Mouse (Mus musculus) testis, adult 2 months (tissue): Measurements from ENCODE around the gene Cux2. TPM values are rescaled to one million over a fixed set of nuclear protein-coding genes. Genes with fewer than 3 reads are reported as not detected.

Experiments
- H3K27ac ChIP-seq: fragments of 200-500 bp; 2 replicates; pipeline ENCODE4 v1.5.1; 2012; ENCODE audit warnings: low read depth, low read length; ENCODE audit not compliant: control insufficient read depth, insufficient read depth
- H3K27me3 ChIP-seq: fragments of 200-500 bp; 2 replicates; pipeline ENCODE4 v1.6.1; 2012; ENCODE audit warnings: mild to moderate bottlenecking, low read length, moderate library complexity; ENCODE audit not compliant: control insufficient read depth, insufficient read depth
- H3K36me3 ChIP-seq: fragments of 200-500 bp; 2 replicates; pipeline ENCODE4 v1.6.1; 2012; ENCODE audit warnings: mild to moderate bottlenecking, low read length; ENCODE audit not compliant: control insufficient read depth, insufficient read depth
- H3K4me1 ChIP-seq: fragments of 200-500 bp; 2 replicates; pipeline ENCODE4 v1.6.1; 2012; ENCODE audit warnings: low read length; ENCODE audit not compliant: control insufficient read depth, insufficient read depth
- H3K4me3 ChIP-seq: fragments of 200-500 bp; 2 replicates; pipeline ENCODE4 v1.5.1; 2012; ENCODE audit warnings: low read depth, mild to moderate bottlenecking, low read length, moderate library complexity, mixed read lengths; ENCODE audit not compliant: control insufficient read depth
- CTCF ChIP-seq: fragments of 200-500 bp; IDR thresholded peaks from 2 replicates; pipeline ENCODE4 v1.5.1; 2012; ENCODE audit warnings: low read depth, mild to moderate bottlenecking, inconsistent platforms, low read length, moderate library complexity; ENCODE audit not compliant: control insufficient read depth, insufficient read depth, insufficient replicate concordance
- POLR2A ChIP-seq: fragments of 200-500 bp; IDR thresholded peaks from 2 replicates; pipeline ENCODE4 v1.6.1; 2012; ENCODE audit warnings: low read depth, mild to moderate bottlenecking, inconsistent platforms, low read length, moderate library complexity; ENCODE audit not compliant: control insufficient read depth
- polyA plus RNA-seq: library from polyadenylated mRNA; depleted of rRNA; stranded (reverse); fragments of >200 nt; gene quantifications from 2 replicates; pipeline ENCODE4 v1.2.3, GENCODE M21; 2012

The Cux2 gene
- polyA plus RNA-seq, 1 experiment, result 7.5 TPM

DNA sequence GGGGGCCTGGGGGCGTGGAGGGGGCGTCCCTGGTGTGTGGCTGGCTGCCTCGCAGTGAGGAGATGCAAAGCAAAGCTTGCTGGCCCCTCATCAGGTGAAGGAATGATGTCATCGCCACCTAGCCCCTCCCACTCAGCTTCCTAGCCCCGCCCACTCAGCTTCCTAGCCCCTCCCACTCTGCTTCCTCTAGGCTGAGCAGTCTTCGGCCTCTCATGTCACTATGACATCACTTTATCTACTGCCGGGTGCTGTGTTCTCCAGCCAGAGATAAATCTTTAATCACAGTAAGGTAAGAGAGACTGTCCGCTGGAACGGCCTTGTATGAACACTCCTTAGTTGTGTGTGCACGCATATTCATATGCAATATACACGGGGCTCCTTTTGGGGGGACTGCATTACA is 19.3 kb downstream of the Cux2 start:
- H3K27ac ChIP-seq, result no peak overlapping the region
- no peak for TF ChIP-seq POLR2A
- no peak for TF ChIP-seq CTCF
- H3K4me1 ChIP-seq, result peaks cover 18% of the 10 kb centered on the region
- H3K36me3 ChIP-seq, result no peaks in the 10 kb centered on the region
- H3K27me3 ChIP-seq, result no peaks in the 10 kb centered on the region
- H3K4me3 ChIP-seq, result no peak overlapping the region

DNA sequence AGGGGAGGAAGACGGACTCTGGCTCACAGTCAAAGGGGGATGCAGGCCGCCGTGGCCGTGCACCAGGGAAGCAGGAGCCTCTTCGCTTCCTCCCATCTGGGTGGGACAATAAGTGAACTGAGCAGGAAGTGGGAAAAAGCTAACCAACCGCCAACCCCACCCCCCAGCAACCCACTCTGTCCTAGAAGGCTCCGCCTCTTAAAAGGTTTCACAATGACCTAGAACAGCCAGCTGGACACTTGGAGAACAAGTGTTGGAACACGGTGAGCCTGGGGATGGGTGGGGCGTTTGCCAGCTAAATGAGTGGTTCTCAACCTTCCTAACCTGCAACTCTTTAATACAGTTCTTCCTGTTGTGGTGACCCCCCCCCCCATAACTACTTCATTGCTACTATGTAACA is 23.1 kb downstream of the Cux2 start:
- no peak overlapping the region for H3K27ac ChIP-seq
- TF ChIP-seq CTCF (no peak), POLR2A (no peak)
- no peaks in the 10 kb centered on the region for H3K36me3 ChIP-seq
- H3K4me3 ChIP-seq, result peak overlapping the region; percentile 19; the same call in 1 of the 2 replicates
- H3K27me3 ChIP-seq, result no peaks in the 10 kb centered on the region
- H3K4me1 ChIP-seq, result peaks cover 22% of the 10 kb centered on the region

- Histone ChIP-seq H3K27ac (no peak overlapping the region), H3K36me3 (no peaks in the 10 kb centered on the region), H3K4me3 (no peak overlapping the region; the same call in 1 of the 2 replicates), H3K27me3 (no peaks in the 10 kb centered on the region), H3K4me1 (peaks cover 22% of the 10 kb centered on the region)
- TF ChIP-seq POLR2A (no peak), CTCF (no peak)
These were observed 23.6 kb downstream of the Cux2 start for GRCm38 (mm10) chr5:122026284-122026683.

- peak overlapping the region; percentile 94 for H3K27ac ChIP-seq
- TF ChIP-seq POLR2A (0 out of 2 replicates have a peak, but pooled peaks have one; percentile 11), CTCF (no peak)
- H3K4me1 ChIP-seq, result peaks cover 19% of the 10 kb centered on the region
- H3K27me3 ChIP-seq, result no peaks in the 10 kb centered on the region
- H3K36me3 ChIP-seq, result no peaks in the 10 kb centered on the region
- peak overlapping the region; percentile 88 for H3K4me3 ChIP-seq
These were observed 24.8 kb downstream of the Cux2 start for GRCm38 (mm10) chr5:122025117-122025516.

- H3K4me3 ChIP-seq, result no peak overlapping the region
- TF ChIP-seq POLR2A, result no peak
- no peak for TF ChIP-seq CTCF
- H3K27ac ChIP-seq, result no peak overlapping the region
- no peaks in the 10 kb centered on the region for H3K27me3 ChIP-seq
- peaks cover under 1% of the 10 kb centered on the region; the same call in 1 of the 2 replicates for H3K4me1 ChIP-seq
- no peaks in the 10 kb centered on the region for H3K36me3 ChIP-seq
These were observed 30.6 kb downstream of the Cux2 start for GRCm38 (mm10) chr5:122019288-122019687.

DNA sequence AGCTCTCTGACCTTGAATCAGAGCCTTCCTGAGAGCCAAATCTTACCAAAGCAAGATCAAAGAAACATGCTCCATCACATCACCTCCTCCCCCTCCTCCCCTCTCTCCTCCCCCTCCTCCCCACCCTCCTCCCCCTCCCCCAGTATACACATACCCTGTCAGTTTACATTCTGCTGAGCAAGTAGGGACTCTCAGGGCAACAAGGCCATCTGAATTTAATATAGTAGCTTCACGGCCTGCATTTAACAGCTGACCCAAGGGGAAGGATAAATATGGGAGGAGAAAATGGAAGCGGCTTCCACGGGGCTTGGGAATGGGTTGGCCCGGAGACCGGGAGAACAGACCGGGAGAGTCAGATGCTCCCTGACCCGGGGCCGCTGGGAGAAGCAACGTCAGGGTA is 32.1 kb downstream of the Cux2 start:
- Histone ChIP-seq H3K4me3 (no peak overlapping the region), H3K4me1 (no peaks in the 10 kb centered on the region), H3K36me3 (no peaks in the 10 kb centered on the region), H3K27me3 (no peaks in the 10 kb centered on the region), H3K27ac (no peak overlapping the region)
- TF ChIP-seq POLR2A (no peak), CTCF (no peak)

GRCm38 (mm10) chr5:122017269-122017668 is 32.6 kb downstream of the Cux2 start:
- no peak for TF ChIP-seq CTCF
- no peak for TF ChIP-seq POLR2A
- H3K27me3 ChIP-seq, result no peaks in the 10 kb centered on the region
- no peak overlapping the region for H3K4me3 ChIP-seq
- no peaks in the 10 kb centered on the region for H3K4me1 ChIP-seq
- no peak overlapping the region for H3K27ac ChIP-seq
- no peaks in the 10 kb centered on the region for H3K36me3 ChIP-seq

- Histone ChIP-seq H3K27me3 (no peaks in the 10 kb centered on the region), H3K27ac (no peak overlapping the region), H3K36me3 (no peaks in the 10 kb centered on the region), H3K4me3 (no peak overlapping the region), H3K4me1 (no peaks in the 10 kb centered on the region)
- TF ChIP-seq CTCF (no peak), POLR2A (no peak)
These were observed 33.2 kb downstream of the Cux2 start for GRCm38 (mm10) chr5:122016744-122017143.
